Comparison of ENCODE assay signal across 17 mouse cellular contexts in genomic region chr19:40332303-40332702, GRCm38 (mm10).
A peak's percentile ranks its signal among the peaks of the same experiment; 100 is the strongest.
DNase-seq lines count a peak whose midpoint lies in the region; ATAC-seq lines count a peak whose summit lies in the region.
"Had no signal": no experiment of that assay in that cellular context is flagged by ENCODE, and none has a peak within 500 bp of the region (broad histone marks: within the 10 kb centered on the region; RNA-seq: fewer than 3 reads in every experiment).

No protein-coding gene starts in this region.

- H3K4me3 ChIP-seq in heart, embryonic 10.5 days = no peak overlapping the region
- H3K4me3 ChIP-seq in heart, embryonic 14.5 days (ENCODE audit: control insufficient read depth in 1 of 2, insufficient read depth in 1 of 2, low read depth in 1 of 2, low read length in 2 of 2) = no peak overlapping the region
- H3K4me3 ChIP-seq in heart, embryonic 16.5 days (ENCODE audit: low read length) = no peak overlapping the region
- H3K4me3 ChIP-seq: embryonic facial prominence, embryonic 10.5 days; forebrain, embryonic 13.5 days; hindbrain, embryonic 10.5 days; intestine, embryonic 15.5 days had no signal

- H3K27ac ChIP-seq in heart, embryonic 10.5 days = peak overlapping the region; percentile 72; the same call in 1 of the 2 replicates
- H3K27ac ChIP-seq in heart, embryonic 14.5 days (replicated peaks in 1 of 2; ENCODE audit: control insufficient read depth in 1 of 2, insufficient read depth in 1 of 2, low read depth in 2 of 2, low read length in 2 of 2) = peak overlapping the region; percentile 29 to 75; a peak in 3 of 4 replicates
- peak overlapping the region; percentile 61 for H3K27ac ChIP-seq in heart, embryonic 16.5 days (ENCODE audit: low read length)
- H3K27ac ChIP-seq: embryonic facial prominence, embryonic 10.5 days; forebrain, embryonic 13.5 days; hindbrain, embryonic 10.5 days; hindbrain, embryonic 14.5 days; intestine, embryonic 15.5 days had no signal

- intact Hi-C loops in heart, postnatal 10 days (cut with DNase I) = loop anchor here (5.0 kb wide), 1 partner anchor 80 kb away; no protein-coding TSS in a partner anchor
- intact Hi-C loops in heart, postnatal 36 days (cut with DNase I) = loop anchor here (5.0 kb wide), 1 partner anchor 85 kb away; no protein-coding TSS in a partner anchor

- no peaks in the 10 kb centered on the region for H3K9me3 ChIP-seq in heart, embryonic 10.5 days
- H3K9me3 ChIP-seq in heart, embryonic 14.5 days (ENCODE audit: control insufficient read depth, low read length) = no peaks in the 10 kb centered on the region
- no peaks in the 10 kb centered on the region for H3K9me3 ChIP-seq in heart, embryonic 16.5 days (replicated peaks; ENCODE audit: control insufficient read depth, low read length)
- H3K9me3 ChIP-seq: embryonic facial prominence, embryonic 10.5 days; forebrain, embryonic 13.5 days; hindbrain, embryonic 10.5 days; intestine, embryonic 15.5 days had no signal

- no peak for DNase-seq in heart, embryonic 10.5 days (ENCODE audit: low spot score)
- no peak for DNase-seq in heart, postnatal 10 days
- DNase-seq in heart, postnatal 36 days = no peak
- DNase-seq in right cerebral cortex, postnatal 10 days (ENCODE audit: low spot score in 2 of 2) = no peak
- DNase-seq: adrenal gland, adult 2 months; adrenal gland, postnatal 25 days; cerebellum, adult 2 months; cerebellum, postnatal 10 days; gastrocnemius, postnatal 10 days; kidney, adult 18-20 months had no signal

- H3K4me1 ChIP-seq in heart, embryonic 10.5 days = peaks cover 25% of the 10 kb centered on the region
- H3K4me1 ChIP-seq in heart, embryonic 14.5 days (ENCODE audit: control insufficient read depth in 2 of 2, insufficient read depth in 2 of 2, low read length in 2 of 2) = peaks cover 11 to 31% of the 10 kb centered on the region in 2 experiments
- peaks cover 18% of the 10 kb centered on the region; the same call in 1 of the 2 replicates for H3K4me1 ChIP-seq in heart, embryonic 16.5 days (ENCODE audit: control insufficient read depth, insufficient read depth, low read length)
- H3K4me1 ChIP-seq: forebrain, embryonic 13.5 days had no signal

- 61% methylated on average over 6 of the region's 6 CpGs for WGBS in heart, embryonic 10.5 days
- 65% methylated on average over 6 of the region's 6 CpGs for WGBS in heart, embryonic 14.5 days
- WGBS in heart, embryonic 16.5 days = 67% methylated on average over 6 of the region's 6 CpGs

- no peaks in the 10 kb centered on the region for H3K27me3 ChIP-seq in heart, embryonic 10.5 days (ENCODE audit: insufficient read depth, poor library complexity, severe bottlenecking)
- no peaks in the 10 kb centered on the region for H3K27me3 ChIP-seq in heart, embryonic 14.5 days (ENCODE audit: control insufficient read depth, insufficient read depth, low read length)
- H3K27me3 ChIP-seq in heart, embryonic 16.5 days (ENCODE audit: control insufficient read depth, insufficient read depth, low read length) = no peaks in the 10 kb centered on the region
- H3K27me3 ChIP-seq: forebrain, embryonic 13.5 days; intestine, embryonic 15.5 days had no signal

- H3K9ac ChIP-seq in heart, embryonic 14.5 days (ENCODE audit: low read length) = no peak overlapping the region
- H3K9ac ChIP-seq in heart, embryonic 16.5 days (ENCODE audit: low read length) = no peak overlapping the region
- H3K9ac ChIP-seq: forebrain, embryonic 13.5 days; hindbrain, embryonic 14.5 days; intestine, embryonic 15.5 days had no signal

- peaks cover 3% of the 10 kb centered on the region for H3K36me3 ChIP-seq in heart, embryonic 10.5 days
- H3K36me3 ChIP-seq in heart, embryonic 14.5 days (ENCODE audit: control insufficient read depth, insufficient read depth, low read length) = peaks cover 22% of the 10 kb centered on the region
- peaks cover 13% of the 10 kb centered on the region for H3K36me3 ChIP-seq in heart, embryonic 16.5 days (ENCODE audit: control insufficient read depth, insufficient read depth)
- H3K36me3 ChIP-seq: embryonic facial prominence, embryonic 10.5 days; hindbrain, embryonic 10.5 days; intestine, embryonic 15.5 days had no signal

- no peak for ATAC-seq in heart, embryonic 14.5 days (ENCODE audit: insufficient number of reproducible peaks, insufficient read depth, low FRiP score, low read depth)
- ATAC-seq in heart, embryonic 16.5 days (replicated peaks; ENCODE audit: extremely low read depth, insufficient read depth, low FRiP score) = no peak
- ATAC-seq: forebrain, embryonic 13.5 days had no signal

- H3K4me2 ChIP-seq in heart, embryonic 14.5 days (ENCODE audit: low read length) = no peak overlapping the region
- H3K4me2 ChIP-seq in heart, embryonic 16.5 days (ENCODE audit: low read depth, low read length) = no peak overlapping the region
- H3K4me2 ChIP-seq: forebrain, embryonic 13.5 days; hindbrain, embryonic 14.5 days; intestine, embryonic 15.5 days had no signal
